Mouse (Mus musculus) liver, adult 2 months (tissue): Measurements from ENCODE around the gene Tmem72. TPM values are rescaled to one million over a fixed set of nuclear protein-coding genes. Genes with fewer than 3 reads are reported as not detected.

ENCODE experiments used
- DNase-seq: peaks from one replicate; pipeline ENCODE4 v3.0.0-alpha.2; 2011; ENCODE audit warnings: low read depth, low spot score; ENCODE audit errors: extremely low read depth
- H3K27ac ChIP-seq: fragments of 200-500 bp; replicated peaks from 2 replicates; pipeline ENCODE4 v1.5.1; 2012; ENCODE audit warnings: low read depth, mild to moderate bottlenecking, control low read depth, inconsistent platforms, low read length; ENCODE audit not compliant: insufficient read depth
- H3K27me3 ChIP-seq: fragments of 200-500 bp; 2 replicates; pipeline ENCODE4 v1.6.1; 2012; ENCODE audit warnings: mild to moderate bottlenecking, moderate library complexity, low read length, inconsistent platforms; ENCODE audit not compliant: control insufficient read depth, insufficient read depth
- H3K36me3 ChIP-seq: fragments of 200-500 bp; 2 replicates; pipeline ENCODE4 v1.6.1; 2012; ENCODE audit warnings: low read length, inconsistent platforms; ENCODE audit not compliant: control insufficient read depth, insufficient read depth
- H3K4me1 ChIP-seq: fragments of 200-500 bp; 2 replicates; pipeline ENCODE4 v1.6.1; 2011; ENCODE audit warnings: low read length; ENCODE audit not compliant: control insufficient read depth, insufficient read depth
- H3K4me3 ChIP-seq: fragments of 200-500 bp; 2 replicates; pipeline ENCODE4 v1.5.1; 2011; ENCODE audit warnings: low read depth, mild to moderate bottlenecking, control low read depth, low read length, moderate library complexity; ENCODE audit not compliant: insufficient read depth
- H3K79me2 ChIP-seq: fragments of 200-500 bp; 2 replicates; pipeline ENCODE4 v1.6.1; 2012; ENCODE audit warnings: inconsistent platforms, mild to moderate bottlenecking, low read length, moderate library complexity; ENCODE audit not compliant: control insufficient read depth, insufficient read depth
- H3K9ac ChIP-seq: fragments of 200-500 bp; 2 replicates; pipeline ENCODE4 v1.6.1; 2012; ENCODE audit warnings: low read depth, mild to moderate bottlenecking, control low read depth, inconsistent platforms, low read length
- CTCF ChIP-seq: fragments of 200-500 bp; IDR thresholded peaks from 2 replicates; pipeline ENCODE4 v1.5.1; 2011; ENCODE audit warnings: low read depth, low read length, control low read depth
- POLR2A ChIP-seq: fragments of 200-500 bp; IDR thresholded peaks from 2 replicates; pipeline ENCODE4 v1.6.1; 2011; ENCODE audit warnings: low read length, control low read depth; ENCODE audit not compliant: insufficient read depth; ENCODE audit errors: extremely low read depth
- WGBS: fragments of 180-500 bp; shearing (Covaris S2); methylation state at CpG from one replicate; pipeline ENCODE4 v1.1.7; 2018; 5-methylcytosine and 5-hydroxymethylcytosine counted together
- polyA plus RNA-seq: library from polyadenylated mRNA; depleted of rRNA; stranded (reverse); fragments of >200 nt; gene quantifications from 2 replicates; pipeline ENCODE4 v1.2.3, GENCODE M21; 2012; rRNA removed
- total RNA-seq: library from RNA; depleted of rRNA; stranded (reverse); fragments of >200 nt; gene quantifications from 2 replicates; pipeline ENCODE4 v1.2.3, GENCODE M21; 2014; rRNA removed

Tmem72 gene
- total RNA-seq (0.09 and 0.13 TPM in 2 replicates), polyA plus RNA-seq (under 0.01 TPM in 1 of 2 replicates, not detected in the other)

DNA sequence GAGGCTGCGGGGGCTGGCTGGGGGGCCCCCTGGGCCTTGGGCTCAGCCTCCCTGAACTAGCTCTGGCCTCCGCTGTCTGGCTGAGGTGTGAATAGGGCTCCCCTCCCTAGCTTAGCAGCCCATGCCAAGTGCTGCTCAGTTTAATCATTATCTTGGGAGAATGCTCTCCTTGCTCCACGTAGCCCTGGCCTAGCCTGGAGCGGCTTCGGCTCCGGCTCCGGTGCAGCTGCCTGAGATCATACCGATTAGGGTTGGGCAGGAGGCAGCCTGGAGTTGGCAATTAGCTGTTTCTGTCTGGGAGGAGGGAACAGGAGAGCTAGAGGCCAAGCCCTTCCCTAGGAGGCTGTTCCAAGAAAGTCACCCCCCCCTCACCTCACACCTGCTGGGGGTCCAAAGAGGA is at the start of gene Tmem72:
TSS of gene Tmem72 (minus strand) at position 248 of the 400 bp plus-strand sequence.
- H3K4me3 ChIP-seq = no peak within 1 kb of the TSS
- no peaks in the 10 kb centered on the region for H3K79me2 ChIP-seq
- no peak for TF ChIP-seq POLR2A
- no peak within 1 kb of the TSS for H3K9ac ChIP-seq
- no peaks in the 10 kb centered on the region for H3K27me3 ChIP-seq
- no peak within 1 kb of the TSS for H3K27ac ChIP-seq
- no peak for DNase-seq
- H3K4me1 ChIP-seq = no peaks in the 10 kb centered on the region
- WGBS = 44% methylated on average over 8 of the region's 8 CpGs
- no peaks in the 10 kb centered on the region for H3K36me3 ChIP-seq

DNA sequence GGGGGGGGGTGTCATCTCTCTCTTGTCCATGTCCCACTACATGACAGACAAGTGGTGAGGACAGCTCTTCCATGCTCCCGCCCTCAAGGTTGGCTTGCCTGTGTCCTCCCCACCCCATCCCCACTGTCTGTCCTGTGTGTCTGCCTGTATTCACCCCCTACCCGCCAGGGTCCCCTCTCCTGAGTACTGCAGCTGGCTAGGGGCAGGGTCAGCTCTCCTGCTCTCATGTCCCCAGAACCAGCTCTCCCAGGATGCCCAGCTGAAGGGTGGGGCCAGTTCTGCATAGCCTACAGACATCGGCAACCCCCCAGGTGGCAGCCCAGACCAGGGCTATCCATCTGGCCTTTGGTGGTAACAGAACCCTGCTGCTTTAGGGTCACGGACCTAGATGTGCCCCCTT is 47.8 kb upstream of the Tmem72 start:
- H3K27ac ChIP-seq = no peak overlapping the region
- H3K36me3 ChIP-seq = no peaks in the 10 kb centered on the region
- DNase-seq = no peak
- 0 out of 2 replicates have a peak, but pooled peaks cover 1% of the 10 kb centered on the region for H3K4me1 ChIP-seq
- 92% methylated on average over 4 of the region's 4 CpGs for WGBS
- TF ChIP-seq CTCF = no peak
- TF ChIP-seq POLR2A = no peak
- H3K27me3 ChIP-seq = no peaks in the 10 kb centered on the region
- H3K9ac ChIP-seq = no peak overlapping the region
- no peak overlapping the region for H3K4me3 ChIP-seq
- H3K79me2 ChIP-seq = no peaks in the 10 kb centered on the region

DNA sequence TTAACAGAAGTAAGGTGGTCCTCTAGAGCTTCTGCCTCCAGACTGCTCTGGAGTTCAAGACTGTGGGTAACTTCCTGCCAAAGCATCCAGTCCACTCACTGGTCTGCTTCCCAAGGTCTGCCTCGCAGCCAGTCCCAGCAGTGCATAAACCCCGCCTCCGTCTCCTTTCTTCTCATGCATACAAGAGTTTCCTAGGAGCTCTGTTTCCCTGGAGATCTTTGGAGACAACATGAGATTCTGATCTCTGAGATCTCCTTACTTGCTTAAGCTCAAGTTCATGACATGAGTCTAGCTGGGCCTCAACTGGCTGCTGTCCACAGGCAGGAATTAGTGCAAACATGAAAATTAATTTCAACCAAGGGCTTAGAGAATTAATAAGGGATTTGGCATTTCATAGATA is 45.6 kb upstream of the Tmem72 start:
- H3K79me2 ChIP-seq = no peaks in the 10 kb centered on the region
- H3K27me3 ChIP-seq = no peaks in the 10 kb centered on the region
- H3K4me1 ChIP-seq = 0 out of 2 replicates have a peak, but pooled peaks cover 1% of the 10 kb centered on the region
- no peak overlapping the region for H3K4me3 ChIP-seq
- no peak overlapping the region for H3K27ac ChIP-seq
- H3K9ac ChIP-seq = no peak overlapping the region
- no peak for DNase-seq
- TF ChIP-seq POLR2A (no peak), CTCF (no peak)
- H3K36me3 ChIP-seq = no peaks in the 10 kb centered on the region
- WGBS = 71% methylated on average over 3 of the region's 3 CpGs

DNA sequence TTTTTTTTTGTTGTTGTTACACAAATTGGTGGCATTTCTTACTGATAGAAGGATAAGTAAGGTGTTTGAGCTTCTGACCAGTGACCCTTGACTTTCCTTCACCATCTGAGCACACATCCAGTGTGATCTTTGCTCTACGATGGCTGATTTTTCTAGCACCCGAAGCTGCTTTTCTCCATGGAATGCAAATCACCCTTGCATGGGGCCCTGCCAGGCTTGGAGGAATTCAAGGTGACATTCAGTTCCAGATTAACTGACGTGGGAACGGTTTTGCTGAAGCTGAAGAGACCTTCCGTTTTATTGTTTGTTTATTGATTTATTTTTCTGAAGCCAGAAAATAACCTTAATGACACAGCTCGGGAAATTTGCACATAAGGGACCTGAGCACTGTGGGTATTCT is 43.5 kb upstream of the Tmem72 start:
- Histone ChIP-seq H3K27me3 (no peaks in the 10 kb centered on the region), H3K4me3 (no peak overlapping the region), H3K9ac (no peak overlapping the region), H3K36me3 (no peaks in the 10 kb centered on the region), H3K79me2 (no peaks in the 10 kb centered on the region), H3K27ac (no peak overlapping the region), H3K4me1 (0 out of 2 replicates have a peak, but pooled peaks cover 1% of the 10 kb centered on the region)
- no peak for DNase-seq
- TF ChIP-seq CTCF (no peak), POLR2A (no peak)
- 56% methylated on average over 6 of the region's 6 CpGs for WGBS

DNA sequence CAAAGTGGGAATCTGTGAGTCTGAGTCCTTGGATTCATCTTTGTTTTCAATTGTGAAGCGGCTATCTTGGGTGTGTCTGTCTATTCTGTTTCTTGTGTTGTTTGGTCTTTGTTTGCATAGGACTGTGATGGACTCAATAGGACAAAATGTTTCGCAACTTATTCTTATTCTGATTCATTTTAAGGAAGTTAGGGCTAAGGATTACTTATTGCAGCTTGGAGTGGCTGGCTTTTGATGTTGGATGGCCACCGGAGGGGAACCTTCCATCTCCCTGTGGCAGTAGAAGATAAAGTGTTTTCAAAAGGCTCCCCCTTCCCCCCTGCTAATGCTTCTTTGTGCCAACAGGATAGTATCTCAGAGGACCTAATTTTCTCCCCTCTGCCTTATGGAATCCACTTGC is 39.7 kb upstream of the Tmem72 start:
- H3K36me3 ChIP-seq = no peaks in the 10 kb centered on the region
- no peak overlapping the region for H3K9ac ChIP-seq
- no peaks in the 10 kb centered on the region for H3K27me3 ChIP-seq
- TF ChIP-seq CTCF = no peak
- TF ChIP-seq POLR2A = no peak
- 0 out of 2 replicates have a peak, but pooled peaks cover 1% of the 10 kb centered on the region for H3K4me1 ChIP-seq
- DNase-seq = no peak
- no peak overlapping the region for H3K27ac ChIP-seq
- H3K4me3 ChIP-seq = no peak overlapping the region
- 81% methylated on average over 3 of the region's 3 CpGs for WGBS
- no peaks in the 10 kb centered on the region for H3K79me2 ChIP-seq

DNA sequence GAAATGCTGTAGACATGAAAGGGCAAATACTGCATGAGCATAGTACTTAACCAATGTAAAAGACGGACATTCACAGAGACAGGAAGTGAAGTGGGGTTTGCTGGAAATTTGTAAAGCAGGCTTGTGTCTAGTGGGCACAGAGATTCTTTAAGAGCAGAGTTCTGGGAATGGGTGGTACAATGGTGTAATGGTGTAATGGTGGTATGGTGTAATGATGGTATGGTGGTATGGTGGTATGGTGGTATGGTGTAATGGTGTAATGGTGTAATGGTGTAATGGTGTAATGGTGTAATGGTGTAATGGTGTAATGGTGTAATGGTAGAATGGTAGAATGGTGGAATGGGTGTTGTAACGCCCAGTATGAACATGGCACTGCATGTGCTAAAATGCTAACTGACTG is 21.3 kb upstream of the Tmem72 start:
- DNase-seq = no peak
- no peak overlapping the region for H3K27ac ChIP-seq
- no peaks in the 10 kb centered on the region for H3K79me2 ChIP-seq
- no peak overlapping the region for H3K9ac ChIP-seq
- no peak overlapping the region for H3K4me3 ChIP-seq
- 80% methylated on average over 2 of the region's 2 CpGs for WGBS
- H3K27me3 ChIP-seq = peaks cover 3% of the 10 kb centered on the region; the same call in 1 of the 2 replicates
- no peaks in the 10 kb centered on the region for H3K36me3 ChIP-seq
- H3K4me1 ChIP-seq = no peaks in the 10 kb centered on the region
- TF ChIP-seq POLR2A (no peak), CTCF (no peak)
